Mouse (Mus musculus): ENCODE data around the gene Osbpl7. TPM values are rescaled to one million over a fixed set of nuclear protein-coding genes. Genes with fewer than 3 reads are reported as not detected.

Gene Osbpl7
- 1.5 TPM for polyA plus RNA-seq (2014; fragmentation: Illumina TruSeq; extraction: RNeasy Lipid Tissue Mini Kit (QIAGEN cat#74804); ENCODE audit: low read depth, low replicate concordance)

GRCm38 (mm10) chr11:97050216-97050943 lies at the start of gene Osbpl7:
Osbpl7 (plus strand) TSS chr11:97050628.

DNA sequence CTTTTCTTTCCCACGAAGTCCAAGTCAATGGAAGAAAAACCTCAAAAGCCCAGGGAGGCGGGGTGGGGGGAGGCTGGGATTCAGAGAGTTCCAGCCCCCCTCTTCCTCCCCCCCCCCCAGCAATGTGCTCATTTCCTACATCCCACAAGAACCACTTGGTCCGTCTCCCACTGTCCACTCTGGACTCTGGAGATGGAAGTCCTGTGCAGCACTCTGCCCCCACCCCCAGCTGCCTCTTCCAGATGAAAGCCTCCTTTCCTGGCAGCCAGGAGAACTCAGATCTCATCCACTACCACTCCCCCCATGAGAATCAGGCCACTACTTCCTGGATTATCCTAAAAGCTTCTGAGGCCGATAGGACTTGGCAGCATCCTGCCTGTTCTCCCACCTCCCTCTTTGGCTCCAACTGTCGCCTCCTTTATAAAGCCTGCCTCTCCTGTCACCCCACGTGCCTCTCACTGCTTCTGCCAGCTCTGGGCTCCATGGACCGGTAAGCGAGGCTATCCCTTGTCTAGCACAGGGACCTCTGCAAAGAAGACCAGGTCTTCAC lies 37.2 kb upstream of the Osbpl7 start, which contains the start of gene Sp6:
Gene Sp6, plus strand, starts transcription at position 274 of the 550 bp plus-strand sequence.

DNA sequence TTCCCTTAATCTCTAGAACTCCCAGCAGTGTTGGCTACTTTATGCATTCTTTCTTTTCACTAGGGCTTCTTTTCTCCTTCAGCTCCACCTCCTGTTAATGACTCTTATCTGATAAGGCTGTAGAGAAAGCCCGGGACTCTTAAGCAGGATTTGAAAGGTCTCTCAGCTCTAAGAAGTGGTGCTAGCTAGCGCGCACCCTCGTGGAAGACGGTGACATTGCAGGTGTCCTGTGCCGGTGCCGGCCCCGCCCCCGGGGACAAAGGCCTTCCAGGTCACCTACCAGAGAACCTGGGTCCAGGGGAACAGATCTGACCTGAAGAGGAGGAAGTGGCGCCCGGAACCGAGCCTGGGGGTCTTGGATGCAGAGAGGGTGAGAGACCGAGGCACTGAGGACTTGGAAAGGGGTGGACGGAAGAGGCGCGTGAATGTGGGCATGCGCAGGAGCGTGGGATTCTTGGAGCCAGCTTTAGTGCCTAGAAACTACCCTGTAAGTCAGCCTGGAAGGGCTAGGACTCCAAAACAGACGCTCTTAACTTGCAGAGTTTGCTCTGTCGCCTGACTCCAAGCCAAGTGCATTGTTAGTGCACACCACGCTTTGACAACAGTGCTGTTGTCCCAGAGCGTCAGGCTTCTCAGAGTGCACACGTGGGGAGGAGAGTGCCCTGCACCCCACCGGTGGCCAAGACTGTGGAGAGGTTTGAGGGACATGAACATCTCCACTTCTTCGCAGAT lies 20.6 kb upstream of the Osbpl7 start, which contains the start of gene Scrn2:
Gene Scrn2, plus strand, starts transcription at position 253 of the 732 bp plus-strand sequence.

GRCm38 (mm10) chr11:97041022-97041899 lies 9.2 kb upstream of the Osbpl7 start, which contains the start of the genes Lrrc46 and Mrpl10:
Lrrc46 (minus strand) TSS chr11:97041407.
Mrpl10 (plus strand) TSS chr11:97041560.

GRCm38 (mm10) chr11:97114671-97115601 lies 64.5 kb downstream of the Osbpl7 start, which contains the start of gene Tbx21:
Tbx21 (minus strand) TSS chr11:97115331.

Other genes with a start within 250 kb of the Osbpl7 start
- 35.3 TPM for gene Nfe2l1, start 220.7 kb upstream of the Osbpl7 start, polyA plus RNA-seq (2014; fragmentation: Illumina TruSeq; extraction: RNeasy Lipid Tissue Mini Kit (QIAGEN cat#74804); ENCODE audit: low read depth, low replicate concordance)
- gene Copz2, start 200.8 kb upstream of the Osbpl7 start, polyA plus RNA-seq (2014; fragmentation: Illumina TruSeq; extraction: RNeasy Lipid Tissue Mini Kit (QIAGEN cat#74804); ENCODE audit: low read depth, low replicate concordance): 7.0 TPM
- gene Cdk5rap3, start 134.1 kb upstream of the Osbpl7 start, polyA plus RNA-seq (2014; fragmentation: Illumina TruSeq; extraction: RNeasy Lipid Tissue Mini Kit (QIAGEN cat#74804); ENCODE audit: low read depth, low replicate concordance): 17.9 TPM
- 77.5 TPM for gene Prr15l, start 122.5 kb upstream of the Osbpl7 start, polyA plus RNA-seq (2014; fragmentation: Illumina TruSeq; extraction: RNeasy Lipid Tissue Mini Kit (QIAGEN cat#74804); ENCODE audit: low read depth, low replicate concordance)
- 13.9 TPM for gene Pnpo, start 106.6 kb upstream of the Osbpl7 start, polyA plus RNA-seq (2014; fragmentation: Illumina TruSeq; extraction: RNeasy Lipid Tissue Mini Kit (QIAGEN cat#74804); ENCODE audit: low read depth, low replicate concordance)
- gene Sp2, start 67.7 kb upstream of the Osbpl7 start, polyA plus RNA-seq (2014; fragmentation: Illumina TruSeq; extraction: RNeasy Lipid Tissue Mini Kit (QIAGEN cat#74804); ENCODE audit: low read depth, low replicate concordance): 4.5 TPM
- not detected for gene Sp6, start 37.2 kb upstream of the Osbpl7 start, polyA plus RNA-seq (2014; fragmentation: Illumina TruSeq; extraction: RNeasy Lipid Tissue Mini Kit (QIAGEN cat#74804); ENCODE audit: low read depth, low replicate concordance)
- not detected for gene Scrn2, start 20.7 kb upstream of the Osbpl7 start, polyA plus RNA-seq (2014; fragmentation: Illumina TruSeq; extraction: RNeasy Lipid Tissue Mini Kit (QIAGEN cat#74804); ENCODE audit: low read depth, low replicate concordance)
- gene Lrrc46, start 9.2 kb upstream of the Osbpl7 start, polyA plus RNA-seq (2014; fragmentation: Illumina TruSeq; extraction: RNeasy Lipid Tissue Mini Kit (QIAGEN cat#74804); ENCODE audit: low read depth, low replicate concordance): not detected
- gene Mrpl10, start 9.1 kb upstream of the Osbpl7 start, polyA plus RNA-seq (2014; fragmentation: Illumina TruSeq; extraction: RNeasy Lipid Tissue Mini Kit (QIAGEN cat#74804); ENCODE audit: low read depth, low replicate concordance): 10.6 TPM
- not detected for gene Tbx21, start 64.7 kb downstream of the Osbpl7 start, polyA plus RNA-seq (2014; fragmentation: Illumina TruSeq; extraction: RNeasy Lipid Tissue Mini Kit (QIAGEN cat#74804); ENCODE audit: low read depth, low replicate concordance)
- 0.32 TPM for gene Tbkbp1, start 100.9 kb downstream of the Osbpl7 start, polyA plus RNA-seq (2014; fragmentation: Illumina TruSeq; extraction: RNeasy Lipid Tissue Mini Kit (QIAGEN cat#74804); ENCODE audit: low read depth, low replicate concordance)
- gene Kpnb1, start 137.3 kb downstream of the Osbpl7 start, polyA plus RNA-seq (2014; fragmentation: Illumina TruSeq; extraction: RNeasy Lipid Tissue Mini Kit (QIAGEN cat#74804); ENCODE audit: low read depth, low replicate concordance): 117 TPM
- 144 TPM for gene Npepps, start 230.0 kb downstream of the Osbpl7 start, polyA plus RNA-seq (2014; fragmentation: Illumina TruSeq; extraction: RNeasy Lipid Tissue Mini Kit (QIAGEN cat#74804); ENCODE audit: low read depth, low replicate concordance)